Mouse (Mus musculus) liver, embryonic 15.5 days (tissue): ENCODE measurements around the gene Cacna2d4. TPM values are rescaled to one million over a fixed set of nuclear protein-coding genes. Genes with fewer than 3 reads are reported as not detected.

ENCODE experiments used
- ATAC-seq: fragments of 200-750 bp; cut with Nextera tagmentation; 2 replicates; pipeline ENCODE4 v1.8.0; 2017; ENCODE audit warnings: moderate number of reproducible peaks, mild to moderate bottlenecking, moderate library complexity; ENCODE audit not compliant: insufficient read depth
- H3K27ac ChIP-seq: fragments of 300-500 bp; sonication (generic); replicated peaks from 2 replicates; pipeline ENCODE4 v1.5.1; 2015; ENCODE audit warnings: mild to moderate bottlenecking, inconsistent platforms
- H3K27me3 ChIP-seq: fragments of 300-500 bp; sonication (generic); 2 replicates; pipeline ENCODE4 v1.6.1; 2015; ENCODE audit warnings: mild to moderate bottlenecking, inconsistent platforms
- H3K36me3 ChIP-seq: fragments of 300-500 bp; sonication (generic); replicated peaks from 2 replicates; pipeline ENCODE4 v1.6.1; 2015; ENCODE audit warnings: moderate library complexity, mild to moderate bottlenecking, inconsistent platforms
- H3K4me1 ChIP-seq: fragments of 300-500 bp; sonication (generic); replicated peaks from 2 replicates; pipeline ENCODE4 v1.6.1; 2015; ENCODE audit warnings: inconsistent platforms
- H3K4me2 ChIP-seq: fragments of 300-500 bp; sonication (generic); 2 replicates; pipeline ENCODE4 v1.6.1; 2015; ENCODE audit warnings: moderate library complexity, mild to moderate bottlenecking, inconsistent platforms
- H3K4me3 ChIP-seq: fragments of 300-500 bp; sonication (generic); replicated peaks from 2 replicates; pipeline ENCODE4 v1.5.1; 2015; ENCODE audit warnings: mild to moderate bottlenecking, inconsistent platforms
- H3K9ac ChIP-seq: fragments of 300-500 bp; sonication (generic); 2 replicates; pipeline ENCODE4 v1.6.1; 2015; ENCODE audit warnings: moderate library complexity, mild to moderate bottlenecking, inconsistent platforms
- H3K9me3 ChIP-seq: fragments of 300-500 bp; sonication (generic); replicated peaks from 2 replicates; pipeline ENCODE4 v1.6.1; 2016; ENCODE audit warnings: inconsistent platforms
- WGBS: fragments of 180-500 bp; shearing (Covaris S2); methylation state at CpG from one replicate; pipeline ENCODE4 v1.1.7; 2015; ENCODE audit warnings: mixed read lengths; ENCODE audit not compliant: insufficient replicate concordance; 5-methylcytosine and 5-hydroxymethylcytosine counted together
- polyA plus RNA-seq: library from polyadenylated mRNA; unstranded; fragments of >200 nt; fragmentation: Nextera tagmentation; extraction: Ambion mirVana; gene quantifications from 2 replicates; pipeline ENCODE4 v1.2.1, GENCODE M21; 2015

Cacna2d4 gene
- polyA plus RNA-seq, 1 experiment from 2014 or later, result not detected

GRCm38 (mm10) chr6:119388650-119389012 lies 152.3 kb downstream of the Cacna2d4 start:
- WGBS, result under 1% methylated on average over 51 of the region's 53 CpGs
- ATAC-seq, result peak; percentile 98
- Histone ChIP-seq H3K27me3 (no peaks in the 10 kb centered on the region), H3K4me1 (peaks cover 34% of the 10 kb centered on the region), H3K27ac (peak overlapping the region; percentile 91), H3K9ac (peak overlapping the region; percentile 94), H3K36me3 (peaks cover 2% of the 10 kb centered on the region; the same call in 1 of the 2 replicates), H3K4me2 (peak overlapping the region; percentile 71), H3K4me3 (peak overlapping the region; percentile 89), H3K9me3 (no peaks in the 10 kb centered on the region)

- Histone ChIP-seq H3K4me2 (peak overlapping the region; percentile 71), H3K4me3 (peak overlapping the region; percentile 89), H3K4me1 (peaks cover 33% of the 10 kb centered on the region), H3K27ac (peak overlapping the region; percentile 83), H3K36me3 (no peaks in the 10 kb centered on the region), H3K27me3 (no peaks in the 10 kb centered on the region), H3K9ac (peak overlapping the region; percentile 64), H3K9me3 (no peaks in the 10 kb centered on the region)
- 13% methylated on average over 10 of the region's 10 CpGs for WGBS
- ATAC-seq, result no peak
Observed at GRCm38 (mm10) chr6:119389089-119389488, 152.8 kb downstream of the Cacna2d4 start.

- Histone ChIP-seq H3K9ac (no peak overlapping the region), H3K4me2 (no peak overlapping the region), H3K36me3 (no peaks in the 10 kb centered on the region), H3K4me3 (no peak overlapping the region), H3K27me3 (no peaks in the 10 kb centered on the region), H3K4me1 (peaks cover 33% of the 10 kb centered on the region), H3K9me3 (no peaks in the 10 kb centered on the region), H3K27ac (no peak overlapping the region)
- ATAC-seq, result no peak
- 73% methylated on average over 4 of the region's 4 CpGs for WGBS
Observed at GRCm38 (mm10) chr6:119390728-119391127, 154.4 kb downstream of the Cacna2d4 start.

- no peaks in the 10 kb centered on the region for H3K9me3 ChIP-seq
- ATAC-seq, result no peak
- H3K27me3 ChIP-seq, result no peaks in the 10 kb centered on the region
- H3K4me1 ChIP-seq, result peaks cover 26% of the 10 kb centered on the region
- no peaks in the 10 kb centered on the region for H3K36me3 ChIP-seq
- WGBS, result 72% methylated on average over 9 of the region's 9 CpGs
- no peak overlapping the region for H3K4me2 ChIP-seq
- no peak overlapping the region for H3K27ac ChIP-seq
- H3K4me3 ChIP-seq, result no peak overlapping the region
- H3K9ac ChIP-seq, result no peak overlapping the region
Observed at GRCm38 (mm10) chr6:119392836-119393235, 156.5 kb downstream of the Cacna2d4 start.

GRCm38 (mm10) chr6:119395421-119396308 lies 159.3 kb downstream of the Cacna2d4 start:
- Histone ChIP-seq H3K27ac (peak overlapping the region; percentile 31), H3K27me3 (no peaks in the 10 kb centered on the region), H3K36me3 (no peaks in the 10 kb centered on the region), H3K9me3 (no peaks in the 10 kb centered on the region), H3K4me2 (peak overlapping the region; percentile 31), H3K4me3 (0 out of 2 replicates have a peak overlapping the region, but pooled peaks have one; percentile 0), H3K4me1 (peaks cover 18% of the 10 kb centered on the region), H3K9ac (no peak overlapping the region)
- 0 out of 2 replicates have a peak, but pooled peaks have one; percentile 51 for ATAC-seq
- WGBS, result 31% methylated on average over 14 of the region's 14 CpGs

- Histone ChIP-seq H3K4me3 (no peak overlapping the region), H3K9me3 (no peaks in the 10 kb centered on the region), H3K9ac (no peak overlapping the region), H3K27ac (no peak overlapping the region; the same call in 1 of the 2 replicates), H3K27me3 (no peaks in the 10 kb centered on the region), H3K36me3 (no peaks in the 10 kb centered on the region), H3K4me1 (peaks cover 18% of the 10 kb centered on the region), H3K4me2 (no peak overlapping the region; the same call in 1 of the 2 replicates)
- 0 out of 2 replicates have a peak, but pooled peaks have one; percentile 40 for ATAC-seq
- 20% methylated on average over 5 of the region's 5 CpGs for WGBS
Observed at GRCm38 (mm10) chr6:119396309-119396634, 159.9 kb downstream of the Cacna2d4 start.

GRCm38 (mm10) chr6:119399371-119399770 lies 163.0 kb downstream of the Cacna2d4 start:
- no peak for ATAC-seq
- H3K4me1 ChIP-seq, result peaks cover 43% of the 10 kb centered on the region
- H3K36me3 ChIP-seq, result no peaks in the 10 kb centered on the region

GRCm38 (mm10) chr6:119400649-119401048 lies 164.3 kb downstream of the Cacna2d4 start:
- Histone ChIP-seq H3K4me1 (peaks cover 40% of the 10 kb centered on the region), H3K9me3 (no peaks in the 10 kb centered on the region), H3K27me3 (no peaks in the 10 kb centered on the region), H3K36me3 (no peaks in the 10 kb centered on the region), H3K9ac (no peak overlapping the region), H3K4me3 (no peak overlapping the region), H3K4me2 (no peak overlapping the region), H3K27ac (no peak overlapping the region)
- ATAC-seq, result no peak
- 80% methylated on average over 3 of the region's 3 CpGs for WGBS

More at GRCm38 (mm10) chr6:119399371-119399770, 163.0 kb downstream of the Cacna2d4 start:
- Histone ChIP-seq H3K4me3 (no peak overlapping the region), H3K4me2 (no peak overlapping the region), H3K27ac (no peak overlapping the region), H3K9me3 (no peaks in the 10 kb centered on the region), H3K27me3 (no peaks in the 10 kb centered on the region), H3K9ac (no peak overlapping the region)
- 66% methylated on average over 3 of the region's 3 CpGs for WGBS

- no peak overlapping the region for H3K9ac ChIP-seq
- ATAC-seq, result no peak
- no peak overlapping the region for H3K4me3 ChIP-seq
- 34% methylated on average over 8 of the region's 8 CpGs for WGBS
- H3K9me3 ChIP-seq, result no peaks in the 10 kb centered on the region
- H3K4me1 ChIP-seq, result peaks cover 32% of the 10 kb centered on the region
- H3K27me3 ChIP-seq, result no peaks in the 10 kb centered on the region
- H3K36me3 ChIP-seq, result no peaks in the 10 kb centered on the region
- H3K4me2 ChIP-seq, result no peak overlapping the region
- no peak overlapping the region for H3K27ac ChIP-seq
Observed at GRCm38 (mm10) chr6:119401545-119402304, 165.4 kb downstream of the Cacna2d4 start.
